Mouse (Mus musculus) midbrain, embryonic 16.5 days (tissue): ENCODE measurements around the gene Foxr1. TPM values are rescaled to one million over a fixed set of nuclear protein-coding genes. Genes with fewer than 3 reads are reported as not detected.
A peak's percentile ranks its signal among the peaks of the same experiment; 100 is the strongest.
"Not testable (repeated sequence)": the region's sequence is repeated elsewhere in the genome, so short reads cannot be mapped to it uniquely, and the experiment has no call there.

ENCODE experiments used
- ATAC-seq: fragments of 200-750 bp; cut with Nextera tagmentation; 2 replicates; pipeline ENCODE4 v1.8.0; 2017; ENCODE audit warnings: moderate TSS enrichment
- H3K27ac ChIP-seq: fragments of 300-500 bp; sonication (generic); 2 replicates; pipeline ENCODE4 v1.5.1; 2014; ENCODE audit warnings: mild to moderate bottlenecking, low read length, mixed read lengths
- H3K27me3 ChIP-seq: fragments of 300-500 bp; sonication (generic); 2 replicates; pipeline ENCODE4 v1.6.1; 2014; ENCODE audit warnings: low read depth, low read length, mixed read lengths; ENCODE audit not compliant: control insufficient read depth, insufficient read depth
- H3K36me3 ChIP-seq: fragments of 300-500 bp; sonication (generic); 2 replicates; pipeline ENCODE4 v1.6.1; 2014; ENCODE audit warnings: mild to moderate bottlenecking, low read length, moderate library complexity, mixed read lengths; ENCODE audit not compliant: control insufficient read depth, insufficient read depth
- H3K4me1 ChIP-seq: fragments of 300-500 bp; sonication (generic); 2 replicates; pipeline ENCODE4 v1.6.1; 2014; ENCODE audit warnings: mild to moderate bottlenecking, low read length, mixed read lengths; ENCODE audit not compliant: control insufficient read depth, insufficient read depth
- H3K4me2 ChIP-seq: fragments of 300-500 bp; sonication (generic); 2 replicates; pipeline ENCODE4 v1.6.1; 2014; ENCODE audit warnings: mild to moderate bottlenecking, low read length, mixed read lengths
- H3K4me3 ChIP-seq: fragments of 300-500 bp; sonication (generic); 2 replicates; pipeline ENCODE4 v1.5.1; 2014; ENCODE audit warnings: low read depth, mild to moderate bottlenecking, low read length, moderate library complexity, mixed read lengths
- H3K9ac ChIP-seq: fragments of 300-500 bp; sonication (generic); 2 replicates; pipeline ENCODE4 v1.6.1; 2014; ENCODE audit warnings: low read depth, low read length, mixed read lengths
- H3K9me3 ChIP-seq: fragments of 300-500 bp; sonication (generic); replicated peaks from 2 replicates; pipeline ENCODE4 v1.6.1; 2014; ENCODE audit warnings: mild to moderate bottlenecking, low read length, mixed read lengths; ENCODE audit not compliant: control insufficient read depth, poor library complexity, severe bottlenecking
- WGBS: fragments of 180-500 bp; shearing (Covaris S2); extraction: QIAGEN DNeasy Blood & Tissue Kit; methylation state at CpG from one replicate; pipeline ENCODE4 v1.1.7; 2014; 5-methylcytosine and 5-hydroxymethylcytosine counted together
- polyA plus RNA-seq: library from polyadenylated mRNA; unstranded; fragments of >200 nt; fragmentation: Nextera tagmentation; extraction: Ambion mirVana; gene quantifications from 2 replicates; pipeline ENCODE4 v1.2.1, GENCODE M21; 2015

The Foxr1 gene
- polyA plus RNA-seq, 1 experiment from 2014 or later: not detected

GRCm38 (mm10) chr9:44411601-44412130, 29.3 kb downstream of the Foxr1 start:
- Histone ChIP-seq H3K4me2 (no peak overlapping the region), H3K27me3 (no peaks in the 10 kb centered on the region), H3K27ac (no peak overlapping the region), H3K36me3 (peaks cover 13% of the 10 kb centered on the region; the same call in 1 of the 2 replicates), H3K9me3 (no peaks in the 10 kb centered on the region), H3K9ac (no peak overlapping the region), H3K4me3 (no peak overlapping the region), H3K4me1 (peaks cover 16% of the 10 kb centered on the region)
- no peak for ATAC-seq
- WGBS: 81% methylated on average over 1 of the region's 1 CpGs

DNA sequence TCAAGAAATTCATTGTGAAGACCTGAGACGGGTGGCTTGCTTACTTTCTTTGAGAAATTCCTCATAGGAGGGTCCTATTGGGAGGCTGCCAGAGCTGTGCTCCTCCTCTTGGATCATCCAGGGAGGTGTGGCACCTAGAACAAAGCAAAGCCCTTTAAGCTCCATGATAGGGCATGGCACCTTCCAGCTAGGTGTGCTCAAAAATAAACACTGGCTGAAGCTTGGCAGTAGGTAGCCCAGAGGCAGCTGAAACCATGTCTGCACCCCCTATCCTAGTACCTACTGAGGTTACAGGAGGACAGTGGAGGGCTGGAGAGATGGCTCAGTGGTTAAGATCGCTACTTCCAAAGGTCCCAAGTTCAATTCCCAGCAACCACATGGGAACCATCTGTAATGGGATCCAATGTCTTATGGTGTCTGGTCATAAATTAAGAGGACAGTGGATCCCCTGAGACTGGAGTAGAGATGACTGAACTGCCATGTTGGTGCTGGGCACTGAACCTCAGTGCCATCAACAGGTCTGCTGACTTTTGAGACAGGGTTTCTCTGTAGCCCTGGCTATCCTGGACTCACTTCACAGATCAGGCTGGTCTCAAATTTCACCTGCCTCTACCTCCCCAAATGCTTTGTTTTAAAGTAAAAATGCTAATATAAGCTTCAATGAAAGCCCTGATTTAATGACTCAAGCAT, 30.1 kb downstream of the Foxr1 start:
- H3K27me3 ChIP-seq: no peaks in the 10 kb centered on the region
- peaks cover 15% of the 10 kb centered on the region for H3K4me1 ChIP-seq
- ATAC-seq: no peak
- H3K9me3 ChIP-seq: no peaks in the 10 kb centered on the region
- 89% methylated on average over 2 of the region's 2 CpGs for WGBS
- no peak overlapping the region for H3K27ac ChIP-seq
- H3K36me3 ChIP-seq: peaks cover 13% of the 10 kb centered on the region; the same call in 1 of the 2 replicates
- H3K4me2 ChIP-seq: no peak overlapping the region
- H3K9ac ChIP-seq: no peak overlapping the region
- H3K4me3 ChIP-seq: no peak overlapping the region

DNA sequence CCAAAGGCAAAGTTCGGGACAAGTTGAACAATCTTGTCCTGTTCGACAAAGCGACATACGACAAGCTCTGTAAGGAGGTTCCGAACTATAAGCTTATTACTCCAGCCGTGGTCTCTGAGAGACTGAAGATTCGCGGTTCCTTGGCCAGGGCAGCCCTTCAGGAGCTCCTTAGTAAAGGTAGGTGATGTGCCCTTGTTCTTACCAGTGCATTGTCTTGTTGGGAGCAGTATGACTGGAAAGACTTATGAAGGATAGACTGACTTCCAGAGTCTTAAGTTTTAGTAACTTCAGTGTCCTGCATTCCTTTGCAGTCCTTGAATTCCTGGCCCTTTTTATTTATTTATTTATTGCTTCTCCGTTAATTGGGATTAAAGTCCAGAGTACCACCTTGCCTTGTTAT, 32.2 kb downstream of the Foxr1 start:
- WGBS: 83% methylated on average over 9 of the region's 9 CpGs
- Histone ChIP-seq H3K36me3 (peaks cover 31% of the 10 kb centered on the region), H3K9ac (peak overlapping the region; percentile 84; the same call in 1 of the 2 replicates)

DNA sequence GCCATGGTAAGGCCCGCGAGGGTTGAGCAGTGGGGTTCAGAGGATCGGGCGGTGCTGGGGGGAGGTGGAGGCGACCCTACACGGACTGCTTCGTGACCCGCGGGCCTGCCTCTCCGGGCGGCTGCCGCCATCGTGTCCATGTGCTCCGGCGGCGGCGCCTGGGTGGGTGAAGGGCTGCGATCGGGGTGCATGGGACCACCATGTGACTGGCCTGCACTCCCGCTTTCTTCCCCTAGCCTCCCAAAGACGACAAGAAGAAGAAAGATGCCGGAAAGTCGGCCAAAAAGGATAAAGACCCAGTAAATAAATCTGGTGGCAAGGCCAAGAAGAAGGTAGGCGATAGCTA, 33.2 kb downstream of the Foxr1 start:
- Histone ChIP-seq H3K4me3 (peak overlapping the region; percentile 79), H3K4me2 (peak overlapping the region; percentile 71), H3K9me3 (no peaks in the 10 kb centered on the region), H3K36me3 (peaks cover 34% of the 10 kb centered on the region), H3K27me3 (no peaks in the 10 kb centered on the region), H3K4me1 (peaks cover 19% of the 10 kb centered on the region), H3K9ac (peak overlapping the region; percentile 84), H3K27ac (peak overlapping the region; percentile 98)
- WGBS: 0% methylated on average over 24 of the region's 24 CpGs
- ATAC-seq: no peak; the same call in 1 of the 2 replicates

More for the DNA sequence above, 32.2 kb downstream of the Foxr1 start:
- not testable (repeated sequence) for ATAC-seq, H3K9me3 ChIP-seq, H3K27me3 ChIP-seq, H3K27ac ChIP-seq
- H3K4me3 ChIP-seq: peak overlapping the region; percentile 79
- H3K4me1 ChIP-seq: peaks cover 19% of the 10 kb centered on the region
- H3K4me2 ChIP-seq: peak overlapping the region; percentile 71

DNA sequence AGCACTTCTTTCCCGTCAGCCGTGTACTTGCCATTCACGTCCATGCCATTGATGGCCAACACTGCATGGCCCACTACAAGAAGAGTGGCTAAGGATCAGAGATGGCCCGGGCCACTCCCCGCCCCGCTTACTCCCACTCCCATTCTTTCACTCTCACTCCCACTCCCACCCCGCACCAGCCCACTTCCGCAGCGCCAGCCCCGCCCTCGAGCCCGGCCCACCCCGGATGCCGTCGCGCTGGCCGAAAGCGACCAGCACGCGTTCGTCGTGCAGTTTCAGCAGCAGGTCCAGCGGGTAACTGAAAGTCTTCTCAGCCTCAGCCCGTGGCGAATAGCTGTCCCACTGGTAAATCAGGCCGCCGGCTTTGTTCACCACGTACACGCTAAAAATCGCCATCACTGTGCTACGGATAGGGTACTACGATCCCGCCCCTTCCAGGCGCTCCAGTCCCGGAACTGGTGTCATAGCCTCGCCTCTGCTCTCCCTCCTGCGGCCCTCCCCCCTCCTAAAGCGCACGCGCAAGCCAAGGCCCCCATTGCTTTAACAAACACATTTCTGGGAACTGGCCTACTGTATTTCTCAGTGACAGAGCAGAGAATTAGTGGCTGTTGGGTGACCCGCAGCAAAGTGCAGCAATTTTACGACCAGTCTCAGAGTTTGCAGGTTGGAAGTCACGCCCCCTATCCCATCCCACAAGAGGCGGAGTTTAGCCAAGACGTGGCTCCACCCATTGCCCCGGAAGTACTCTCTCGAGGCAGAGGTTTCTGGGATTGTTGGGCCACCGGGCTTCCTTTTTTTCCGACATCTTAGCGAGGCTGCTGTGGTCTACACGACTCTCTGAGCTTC, 33.8 kb downstream of the Foxr1 start, which contains the start of the genes Rps25 and Trappc4:
TSS of gene Rps25 (plus strand) at position 234 of the 846 bp plus-strand sequence.
TSS of gene Trappc4 (minus strand) at position 695 of the 846 bp plus-strand sequence.
- peak within 1 kb of the TSS; percentile 84 for H3K9ac ChIP-seq
- peak within 1 kb of the TSS; percentile 79 for H3K4me3 ChIP-seq
- peak; percentile 97 for ATAC-seq
- WGBS: under 1% methylated on average over 51 of the region's 51 CpGs
- peaks cover 37% of the 10 kb centered on the region for H3K36me3 ChIP-seq
- peak within 1 kb of the TSS; percentile 71 for H3K4me2 ChIP-seq
- no peaks in the 10 kb centered on the region for H3K9me3 ChIP-seq
- peak within 1 kb of the TSS; percentile 98 for H3K27ac ChIP-seq
- peaks cover 19% of the 10 kb centered on the region for H3K4me1 ChIP-seq
- no peaks in the 10 kb centered on the region for H3K27me3 ChIP-seq

DNA sequence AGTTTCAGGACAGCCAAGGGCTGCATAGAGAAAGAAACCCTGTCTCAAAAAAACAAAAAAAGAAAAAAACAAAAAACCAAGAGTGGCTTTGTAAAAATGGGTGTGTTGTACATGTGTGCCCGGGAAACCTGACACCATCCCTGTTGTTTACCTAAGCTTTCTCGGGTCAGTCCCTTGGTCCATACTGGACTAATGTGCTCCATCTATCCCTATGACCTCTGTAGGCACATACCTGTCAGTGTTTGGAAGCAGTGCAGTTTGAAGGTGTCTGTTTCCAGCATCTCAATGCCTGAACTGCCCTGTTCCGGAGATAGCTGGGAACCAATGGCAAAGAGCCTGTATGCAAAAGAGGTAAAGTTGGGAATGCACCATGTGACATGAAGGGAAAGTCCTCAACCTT, 35.9 kb downstream of the Foxr1 start:
- WGBS: 84% methylated on average over 3 of the region's 3 CpGs
- peaks cover 43% of the 10 kb centered on the region for H3K36me3 ChIP-seq
- H3K4me1 ChIP-seq: peaks cover 19% of the 10 kb centered on the region
- no peak overlapping the region for H3K9ac ChIP-seq
- H3K4me2 ChIP-seq: no peak overlapping the region
- H3K4me3 ChIP-seq: no peak overlapping the region
- no peak overlapping the region for H3K27ac ChIP-seq
- H3K27me3 ChIP-seq: no peaks in the 10 kb centered on the region
- no peaks in the 10 kb centered on the region for H3K9me3 ChIP-seq
- no peak for ATAC-seq

DNA sequence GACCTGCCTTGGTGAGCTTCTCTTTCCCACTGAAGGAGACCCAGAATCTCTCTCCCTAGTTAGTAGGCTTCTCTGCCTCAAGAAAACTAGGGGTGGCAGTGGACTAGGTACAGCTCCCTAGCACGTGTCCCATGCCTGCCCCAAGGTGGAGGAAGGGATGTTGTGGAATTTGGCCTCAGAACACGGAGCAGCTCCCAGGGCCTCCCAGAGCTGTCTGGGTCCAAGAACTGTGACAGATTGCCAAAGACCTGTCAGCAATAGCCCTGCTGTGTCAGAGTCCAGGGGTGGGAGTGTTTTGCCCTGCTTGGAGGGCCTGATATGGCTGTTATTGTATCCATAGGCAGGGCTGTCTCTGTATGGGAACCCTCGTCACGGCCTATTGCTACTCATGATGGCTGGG, 39.9 kb downstream of the Foxr1 start:
- H3K36me3 ChIP-seq: peaks cover 39% of the 10 kb centered on the region
- no peaks in the 10 kb centered on the region for H3K9me3 ChIP-seq
- 86% methylated on average over 4 of the region's 4 CpGs for WGBS
- ATAC-seq: no peak
- no peak overlapping the region for H3K4me3 ChIP-seq
- H3K4me2 ChIP-seq: no peak overlapping the region
- no peak overlapping the region for H3K27ac ChIP-seq
- no peaks in the 10 kb centered on the region for H3K27me3 ChIP-seq
- peaks cover 27% of the 10 kb centered on the region for H3K4me1 ChIP-seq
- no peak overlapping the region for H3K9ac ChIP-seq

DNA sequence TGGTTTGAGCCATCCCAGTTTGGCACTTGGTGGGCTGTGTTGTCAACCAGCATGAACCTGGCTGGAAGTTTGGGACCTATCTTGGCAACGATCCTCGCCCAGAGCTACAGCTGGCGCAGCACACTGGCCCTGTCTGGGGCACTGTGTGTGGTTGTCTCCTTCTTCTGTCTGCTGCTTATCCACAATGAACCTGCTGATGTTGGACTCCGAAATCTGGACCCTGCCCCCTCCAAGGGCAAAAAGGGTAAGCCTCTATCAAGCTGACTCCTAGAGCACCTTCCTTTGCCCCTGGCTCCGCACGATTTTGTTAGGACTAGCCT, 41.2 kb downstream of the Foxr1 start:
- Histone ChIP-seq H3K4me3 (no peak overlapping the region), H3K4me2 (no peak overlapping the region), H3K9me3 (no peaks in the 10 kb centered on the region), H3K27ac (no peak overlapping the region), H3K9ac (no peak overlapping the region), H3K36me3 (peaks cover 31% of the 10 kb centered on the region), H3K27me3 (no peaks in the 10 kb centered on the region), H3K4me1 (peaks cover 18% of the 10 kb centered on the region)
- ATAC-seq: no peak
- WGBS: 97% methylated on average over 6 of the region's 6 CpGs
